Mouse (Mus musculus): Measurements from ENCODE around the gene Hint2. TPM values are rescaled to one million over a fixed set of nuclear protein-coding genes. Genes with fewer than 3 reads are reported as not detected.

Gene Hint2
- polyA plus RNA-seq (2012; rRNA removed): 52.1 and 54.6 TPM in 2 replicates

GRCm38 (mm10) chr4:43656339-43657109 is at the start of gene Hint2:
Hint2 (minus strand) TSS chr4:43656466.

GRCm38 (mm10) chr4:43700707-43701106 is 44.4 kb upstream of the Hint2 start, which contains the start of gene Olfr70:
Olfr70 (minus strand) TSS chr4:43700807.

GRCm38 (mm10) chr4:43668782-43669427 is 12.6 kb upstream of the Hint2 start, which contains the start of the genes Tmem8b and Fam221b:
Tmem8b (plus strand) TSS chr4:43668971.
Fam221b (minus strand) TSS chr4:43669145.

GRCm38 (mm10) chr4:43653161-43654015 is 2.9 kb downstream of the Hint2 start, which contains the start of gene Spag8:
Spag8 (minus strand) TSS chr4:43653594.

GRCm38 (mm10) chr4:43631046-43631955 is 25.0 kb downstream of the Hint2 start, which contains the start of gene Npr2:
Npr2 (plus strand) TSS chr4:43631935.

Other genes starting within 250 kb of the Hint2 start
- gene Fam166b, start 227.3 kb downstream of the Hint2 start, polyA plus RNA-seq (2012; rRNA removed): 0.08 and 0.11 TPM in 2 replicates
- 5.2 and 5.5 TPM in 2 replicates for gene Tesk1, start 214.5 kb downstream of the Hint2 start, polyA plus RNA-seq (2012; rRNA removed)
- gene Cd72, start 201.8 kb downstream of the Hint2 start, polyA plus RNA-seq (2012; rRNA removed): 5.9 and 7.6 TPM in 2 replicates
- 0.66 and 0.95 TPM in 2 replicates for gene Sit1, start 172.7 kb downstream of the Hint2 start, polyA plus RNA-seq (2012; rRNA removed)
- 61.8 and 73.3 TPM in 2 replicates for gene Ccdc107, start 163.6 kb downstream of the Hint2 start, polyA plus RNA-seq (2012; rRNA removed)
- 21.6 and 29.0 TPM in 2 replicates for gene Arhgef39, start 156.8 kb downstream of the Hint2 start, polyA plus RNA-seq (2012; rRNA removed)
- gene Car9, start 149.5 kb downstream of the Hint2 start, polyA plus RNA-seq (2012; rRNA removed): 1.2 TPM in 2 replicates
- 7.9 and 9.7 TPM in 2 replicates for gene Tpm2, start 132.7 kb downstream of the Hint2 start, polyA plus RNA-seq (2012; rRNA removed)
- 18.2 and 19.5 TPM in 2 replicates for gene Creb3, start 94.1 kb downstream of the Hint2 start, polyA plus RNA-seq (2012; rRNA removed)
- gene Tln1, start 93.8 kb downstream of the Hint2 start, polyA plus RNA-seq (2012; rRNA removed): 24.2 and 32.2 TPM in 2 replicates
- gene Rgp1, start 77.8 kb downstream of the Hint2 start, polyA plus RNA-seq (2012; rRNA removed): 13.1 and 16.8 TPM in 2 replicates
- gene Gba2, start 77.6 kb downstream of the Hint2 start, polyA plus RNA-seq (2012; rRNA removed): 10.0 and 13.0 TPM in 2 replicates
- gene Msmp, start 72.0 kb downstream of the Hint2 start, polyA plus RNA-seq (2012; rRNA removed): 0.04 TPM in 1 of 2 replicates, not detected in the other
- 2.2 and 2.9 TPM in 2 replicates for gene Npr2, start 24.5 kb downstream of the Hint2 start, polyA plus RNA-seq (2012; rRNA removed)
- 0.25 and 0.35 TPM in 2 replicates for gene Spag8, start 2.9 kb downstream of the Hint2 start, polyA plus RNA-seq (2012; rRNA removed)
- gene Tmem8b, start 12.5 kb upstream of the Hint2 start, polyA plus RNA-seq (2012; rRNA removed): 0.26 and 0.30 TPM in 2 replicates
- under 0.01 and 0.03 TPM in 2 replicates for gene Fam221b, start 12.7 kb upstream of the Hint2 start, polyA plus RNA-seq (2012; rRNA removed)
- gene Olfr70, start 44.3 kb upstream of the Hint2 start, polyA plus RNA-seq (2012; rRNA removed): not detected in 2 replicates
- not detected in 2 replicates for gene Olfr71, start 53.8 kb upstream of the Hint2 start, polyA plus RNA-seq (2012; rRNA removed)
- 0.28 and 0.39 TPM in 2 replicates for gene Hrct1, start 70.7 kb upstream of the Hint2 start, polyA plus RNA-seq (2012; rRNA removed)
- gene Spaar, start 73.6 kb upstream of the Hint2 start, polyA plus RNA-seq (2012; rRNA removed): 0.07 and 0.10 TPM in 2 replicates
- not detected in 2 replicates for gene Olfr159, start 114.5 kb upstream of the Hint2 start, polyA plus RNA-seq (2012; rRNA removed)
- gene Olfr156, start 167.4 kb upstream of the Hint2 start, polyA plus RNA-seq (2012; rRNA removed): not detected in 2 replicates
- not detected in 2 replicates for gene Olfr157, start 183.7 kb upstream of the Hint2 start, polyA plus RNA-seq (2012; rRNA removed)
- not detected in 2 replicates for gene Olfr155, start 195.1 kb upstream of the Hint2 start, polyA plus RNA-seq (2012; rRNA removed)
- gene Reck, start 219.1 kb upstream of the Hint2 start, polyA plus RNA-seq (2012; rRNA removed): 2.2 and 2.5 TPM in 2 replicates